ENCODE assay signal across 7 mouse cellular contexts in the genomic region with DNA sequence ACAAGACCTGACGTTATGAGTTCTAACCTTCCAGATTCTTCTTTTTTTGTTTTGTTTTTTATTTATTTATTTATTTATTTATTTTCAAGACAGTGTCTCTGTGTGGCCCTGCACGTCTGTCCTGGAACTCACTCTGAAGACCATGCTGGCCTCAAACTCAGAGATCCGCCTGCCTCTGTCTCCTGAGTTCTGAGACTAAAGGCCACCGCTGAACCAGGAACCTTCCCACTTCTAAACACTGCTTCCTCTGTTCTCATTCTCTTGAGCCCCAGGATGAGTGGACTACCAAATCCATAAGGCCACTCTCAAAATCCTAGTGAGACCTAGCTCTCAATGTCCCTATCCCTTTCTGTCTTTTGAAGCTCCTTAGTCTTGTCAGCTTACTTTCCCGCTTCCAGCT. TPM values are rescaled to one million over a fixed set of nuclear protein-coding genes. Genes with fewer than 3 reads are reported as not detected.
DNase-seq lines count a peak whose midpoint lies in the region; ATAC-seq and TF ChIP-seq lines count a peak whose summit lies in the region.

No protein-coding gene starts in this region.

- H3K9me3 ChIP-seq in lung, postnatal 0 days (ENCODE audit: low read length): no peaks in the 10 kb centered on the region
- no peaks in the 10 kb centered on the region for H3K9me3 ChIP-seq in forebrain, embryonic 14.5 days (replicated peaks; ENCODE audit: control insufficient read depth, low read length)
- no peaks in the 10 kb centered on the region for H3K9me3 ChIP-seq in limb, embryonic 12.5 days
- H3K9me3 ChIP-seq in neural tube, embryonic 15.5 days (replicated peaks): no peaks in the 10 kb centered on the region

- H3K4me1 ChIP-seq in lung, postnatal 0 days (ENCODE audit: insufficient read depth, low read depth, low read length): peaks cover 11% of the 10 kb centered on the region; the same call in 1 of the 2 replicates
- peaks cover 19% of the 10 kb centered on the region for H3K4me1 ChIP-seq in forebrain, embryonic 14.5 days (ENCODE audit: control insufficient read depth, insufficient read depth, low read length)
- peaks cover 40% of the 10 kb centered on the region for H3K4me1 ChIP-seq in limb, embryonic 12.5 days (replicated peaks)
- H3K4me1 ChIP-seq in neural tube, embryonic 15.5 days: peaks cover 32% of the 10 kb centered on the region

- no peak overlapping the region for H3K4me3 ChIP-seq in lung, postnatal 0 days (ENCODE audit: low read depth, low read length)
- no peak overlapping the region for H3K4me3 ChIP-seq in forebrain, embryonic 14.5 days (ENCODE audit: low read depth, low read length)
- no peak overlapping the region for H3K4me3 ChIP-seq in limb, embryonic 12.5 days (replicated peaks)
- no peak overlapping the region for H3K4me3 ChIP-seq in neural tube, embryonic 15.5 days (replicated peaks)

- DNase-seq in lung, postnatal 0 days (ENCODE audit: low spot score): no peak
- no peak for DNase-seq in lung, postnatal 14 days
- DNase-seq in forebrain, embryonic 14.5 days (ENCODE audit: low spot score): no peak

- no peak for TF ChIP-seq CTCF in lung, postnatal 0 days (IDR thresholded peaks at IDR 0.05)

- no peak overlapping the region for H3K27ac ChIP-seq in lung, postnatal 0 days (ENCODE audit: low read length)
- H3K27ac ChIP-seq in forebrain, embryonic 14.5 days (ENCODE audit: low read depth, low read length): no peak overlapping the region
- no peak overlapping the region for H3K27ac ChIP-seq in limb, embryonic 12.5 days
- peak overlapping the region; percentile 85 for H3K27ac ChIP-seq in neural tube, embryonic 15.5 days (replicated peaks)

- no peak for ATAC-seq in lung, postnatal 0 days
- no peak for ATAC-seq in forebrain, embryonic 14.5 days
- ATAC-seq in limb, embryonic 12.5 days (ENCODE audit: insufficient number of reproducible peaks, insufficient read depth, low FRiP score, low TSS enrichment, low read depth): no peak
- no peak for ATAC-seq in neural tube, embryonic 15.5 days (ENCODE audit: low FRiP score)
- no peak for ATAC-seq in frontal cortex, adult (ENCODE audit: low TSS enrichment)
- ATAC-seq in inflammation-experienced regulatory T-cells, adult 6 months: no peak

- no peaks in the 10 kb centered on the region for H3K27me3 ChIP-seq in lung, postnatal 0 days (replicated peaks; ENCODE audit: insufficient read depth, low read length)
- H3K27me3 ChIP-seq in forebrain, embryonic 14.5 days (replicated peaks; ENCODE audit: control insufficient read depth, insufficient read depth, low read length): 0 out of 2 replicates have a peak, but pooled peaks cover 5% of the 10 kb centered on the region
- peaks cover 16% of the 10 kb centered on the region; the same call in 1 of the 2 replicates for H3K27me3 ChIP-seq in limb, embryonic 12.5 days
- peaks cover 10% of the 10 kb centered on the region for H3K27me3 ChIP-seq in neural tube, embryonic 15.5 days (replicated peaks)

- no peaks in the 10 kb centered on the region for H3K36me3 ChIP-seq in lung, postnatal 0 days (ENCODE audit: insufficient read depth, low read length)
- 0 out of 2 replicates have a peak, but pooled peaks cover 5% of the 10 kb centered on the region for H3K36me3 ChIP-seq in forebrain, embryonic 14.5 days (ENCODE audit: control insufficient read depth, insufficient read depth, low read length)
- peaks cover 12% of the 10 kb centered on the region for H3K36me3 ChIP-seq in limb, embryonic 12.5 days
- peaks cover 6% of the 10 kb centered on the region; the same call in 1 of the 2 replicates for H3K36me3 ChIP-seq in neural tube, embryonic 15.5 days

- no peak for TF ChIP-seq EP300 in lung, postnatal 0 days (IDR thresholded peaks at IDR 0.05)

- H3K9ac ChIP-seq in lung, postnatal 0 days (replicated peaks; ENCODE audit: low read depth): no peak overlapping the region
- H3K9ac ChIP-seq in forebrain, embryonic 14.5 days (ENCODE audit: low read length): no peak overlapping the region
- H3K9ac ChIP-seq in limb, embryonic 12.5 days (replicated peaks): no peak overlapping the region
- H3K9ac ChIP-seq in neural tube, embryonic 15.5 days (replicated peaks): no peak overlapping the region

- peak overlapping the region; percentile 52 for H3K4me2 ChIP-seq in lung, postnatal 0 days (replicated peaks; ENCODE audit: low read depth, low read length)
- H3K4me2 ChIP-seq in forebrain, embryonic 14.5 days (ENCODE audit: low read length): peak overlapping the region; percentile 64
- H3K4me2 ChIP-seq in limb, embryonic 12.5 days: peak overlapping the region; percentile 63
- H3K4me2 ChIP-seq in neural tube, embryonic 15.5 days: peak overlapping the region; percentile 65

- 71% methylated on average over 5 of the region's 5 CpGs for WGBS in lung, postnatal 0 days
- WGBS in forebrain, embryonic 14.5 days: 74% methylated on average over 5 of the region's 5 CpGs
- 81% methylated on average over 5 of the region's 5 CpGs for WGBS in limb, embryonic 12.5 days
- 82% methylated on average over 5 of the region's 5 CpGs for WGBS in neural tube, embryonic 15.5 days

RNA-seq across cellular contexts. Expression of a gene that starts 1.2 kb away (rescaled TPM):
- 6.4 and 8.0 TPM in 2 replicates for polyA plus RNA-seq in lung, postnatal 0 days (2015; fragmentation: Nextera tagmentation; extraction: Ambion mirVana)
- 4.6 and 5.3 TPM in 2 replicates for polyA plus RNA-seq in forebrain, embryonic 14.5 days (2014; fragmentation: Nextera tagmentation; extraction: Ambion mirVana)
- polyA plus RNA-seq in limb, embryonic 12.5 days (2016; fragmentation: Nextera tagmentation; extraction: Ambion mirVana): 142 and 145 TPM in 2 replicates
- 42.1 and 72.2 TPM in 2 replicates for polyA plus RNA-seq in neural tube, embryonic 15.5 days (2015; fragmentation: Nextera tagmentation; extraction: Ambion mirVana)
- polyA plus RNA-seq in inflammation-experienced regulatory T-cells, adult 6 months (2017; shearing (Covaris generic)): 10 to 100 TPM; 23.0 to 25.8 (median 23.4) TPM

RNA-seq across cellular contexts. Expression of a gene that starts 1.6 kb away (rescaled TPM):
- polyA plus RNA-seq in lung, postnatal 0 days (2015; fragmentation: Nextera tagmentation; extraction: Ambion mirVana): 14.4 and 15.0 TPM in 2 replicates
- polyA plus RNA-seq in forebrain, embryonic 14.5 days (2014; fragmentation: Nextera tagmentation; extraction: Ambion mirVana): 13.6 and 13.7 TPM in 2 replicates
- 40.9 and 45.3 TPM in 2 replicates for polyA plus RNA-seq in limb, embryonic 12.5 days (2016; fragmentation: Nextera tagmentation; extraction: Ambion mirVana)
- 30.0 and 35.6 TPM in 2 replicates for polyA plus RNA-seq in neural tube, embryonic 15.5 days (2015; fragmentation: Nextera tagmentation; extraction: Ambion mirVana)
- 10 to 100 TPM; 13.2 to 16.6 (median 13.6) TPM for polyA plus RNA-seq in inflammation-experienced regulatory T-cells, adult 6 months (2017; shearing (Covaris generic))

RNA-seq across cellular contexts. Expression of a gene that starts 14.0 kb away (rescaled TPM):
- polyA plus RNA-seq in lung, postnatal 0 days (2015; fragmentation: Nextera tagmentation; extraction: Ambion mirVana): 28.4 and 29.6 TPM in 2 replicates
- polyA plus RNA-seq in forebrain, embryonic 14.5 days (2014; fragmentation: Nextera tagmentation; extraction: Ambion mirVana): 73.6 and 78.6 TPM in 2 replicates
- polyA plus RNA-seq in limb, embryonic 12.5 days (2016; fragmentation: Nextera tagmentation; extraction: Ambion mirVana): 86.5 and 91.8 TPM in 2 replicates
- polyA plus RNA-seq in neural tube, embryonic 15.5 days (2015; fragmentation: Nextera tagmentation; extraction: Ambion mirVana): 64.2 and 65.8 TPM in 2 replicates
- 10 to 100 TPM; 43.2 to 56.9 (median 48.7) TPM for polyA plus RNA-seq in inflammation-experienced regulatory T-cells, adult 6 months (2017; shearing (Covaris generic))

RNA-seq across cellular contexts. Expression of a gene that starts 23.0 kb away (rescaled TPM):
- 15.5 and 15.7 TPM in 2 replicates for polyA plus RNA-seq in lung, postnatal 0 days (2015; fragmentation: Nextera tagmentation; extraction: Ambion mirVana)
- 29.4 and 36.7 TPM in 2 replicates for polyA plus RNA-seq in forebrain, embryonic 14.5 days (2014; fragmentation: Nextera tagmentation; extraction: Ambion mirVana)
- polyA plus RNA-seq in limb, embryonic 12.5 days (2016; fragmentation: Nextera tagmentation; extraction: Ambion mirVana): 61.9 and 65.5 TPM in 2 replicates
- polyA plus RNA-seq in neural tube, embryonic 15.5 days (2015; fragmentation: Nextera tagmentation; extraction: Ambion mirVana): 47.5 and 48.8 TPM in 2 replicates
- polyA plus RNA-seq in inflammation-experienced regulatory T-cells, adult 6 months (2017; shearing (Covaris generic)): 1 to 10 TPM; 3.3 to 6.8 (median 4.6) TPM

RNA-seq across cellular contexts. Expression of a gene that starts 23.1 kb away (rescaled TPM):
- 13.0 TPM in 2 replicates for polyA plus RNA-seq in lung, postnatal 0 days (2015; fragmentation: Nextera tagmentation; extraction: Ambion mirVana)
- polyA plus RNA-seq in forebrain, embryonic 14.5 days (2014; fragmentation: Nextera tagmentation; extraction: Ambion mirVana): 11.3 and 15.1 TPM in 2 replicates
- polyA plus RNA-seq in limb, embryonic 12.5 days (2016; fragmentation: Nextera tagmentation; extraction: Ambion mirVana): 34.1 and 35.9 TPM in 2 replicates
- polyA plus RNA-seq in neural tube, embryonic 15.5 days (2015; fragmentation: Nextera tagmentation; extraction: Ambion mirVana): 15.8 and 40.6 TPM in 2 replicates
- 100 to 1,000 TPM; 783 to 927 (median 807) TPM for polyA plus RNA-seq in inflammation-experienced regulatory T-cells, adult 6 months (2017; shearing (Covaris generic))
